Mouse (Mus musculus) gonadal fat pad, adult 2 months (tissue): ENCODE results near the gene Wdr83os. TPM values are rescaled to one million over a fixed set of nuclear protein-coding genes. Genes with fewer than 3 reads are reported as not detected.
"Not testable (repeated sequence)": the region's sequence is repeated elsewhere in the genome, so short reads cannot be mapped to it uniquely, and the experiment has no call there.

ENCODE experiments used
- DNase-seq: peaks from one replicate; pipeline ENCODE4 v3.0.0-alpha.2; 2012; ENCODE audit warnings: low read depth
- polyA plus RNA-seq: library from polyadenylated mRNA; depleted of rRNA; stranded (reverse); fragments of >200 nt; gene quantifications from 2 replicates; pipeline ENCODE4 v1.2.3, GENCODE M21; 2012

The Wdr83os gene
- polyA plus RNA-seq, 1 experiment: 198 TPM

DNA sequence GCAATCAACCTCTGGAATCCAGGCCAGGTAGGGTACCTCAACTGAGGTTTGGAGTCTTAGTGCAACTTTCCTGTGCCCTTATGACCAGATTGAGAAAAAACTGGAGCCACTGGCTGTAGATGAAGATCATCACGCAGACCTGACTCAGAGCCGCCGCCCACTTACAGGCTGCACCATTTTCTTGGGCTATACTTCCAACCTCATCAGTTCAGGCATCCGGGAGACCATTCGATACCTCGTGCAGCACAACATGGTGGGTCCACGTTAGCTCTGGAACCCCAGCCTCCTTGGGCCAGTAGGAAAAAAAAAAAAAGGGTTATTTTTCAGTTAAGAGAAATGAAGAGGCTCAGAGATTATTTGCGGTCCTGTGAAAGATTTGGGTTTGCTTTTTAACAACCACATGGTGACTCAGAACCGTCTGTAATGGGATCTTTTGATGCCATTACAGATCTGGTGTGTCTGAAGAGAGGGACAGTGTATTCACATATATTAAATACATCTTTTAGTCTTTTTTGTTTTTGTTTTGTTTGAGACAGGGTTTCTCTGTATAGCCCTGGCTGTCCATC is 8.1 kb upstream of the Wdr83os start:
- DNase-seq: no peak

DNA sequence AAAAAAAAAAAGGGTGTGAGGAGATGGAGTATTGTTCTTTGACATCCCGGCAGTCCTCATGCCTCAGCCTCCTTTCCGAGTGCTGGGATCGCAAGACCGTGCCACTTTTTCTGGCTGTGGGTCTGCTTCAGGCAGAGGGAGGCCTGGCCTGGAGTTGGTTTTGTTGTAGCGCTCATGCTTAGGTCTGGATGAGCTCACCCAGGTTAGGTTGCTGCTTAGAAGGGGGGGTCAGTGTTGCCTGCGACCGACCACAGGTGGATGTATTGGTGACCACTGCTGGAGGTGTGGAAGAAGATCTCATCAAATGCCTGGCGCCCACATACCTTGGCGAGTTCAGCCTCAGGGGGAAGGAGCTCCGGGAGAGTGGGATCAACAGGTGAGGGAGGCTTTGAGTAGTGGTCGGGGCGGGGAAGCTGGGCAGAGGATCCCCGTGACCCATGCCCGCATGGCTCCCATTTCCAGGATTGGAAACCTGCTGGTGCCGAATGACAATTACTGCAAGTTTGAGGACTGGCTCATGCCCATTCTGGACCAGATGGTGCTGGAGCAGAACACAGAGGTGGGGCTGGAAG is 7.4 kb upstream of the Wdr83os start:
- DNase-seq: no peak

DNA sequence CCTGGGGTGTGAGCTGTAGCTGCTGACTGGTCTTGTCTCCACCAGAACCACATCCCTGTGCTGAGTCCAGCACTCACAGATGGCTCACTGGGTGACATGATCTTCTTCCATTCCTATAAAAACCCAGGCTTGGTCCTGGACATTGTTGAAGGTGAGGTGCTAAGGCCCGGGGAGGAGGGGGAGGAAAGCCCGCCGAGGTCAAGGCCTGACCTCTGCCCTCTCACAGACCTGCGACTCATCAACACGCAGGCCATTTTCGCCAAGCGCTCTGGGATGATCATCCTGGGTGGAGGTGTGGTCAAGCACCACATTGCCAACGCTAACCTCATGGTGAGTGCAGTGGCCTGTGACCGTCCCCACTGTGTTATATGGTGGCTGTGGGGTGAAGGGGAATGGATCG is 6.4 kb upstream of the Wdr83os start:
- DNase-seq: no peak

DNA sequence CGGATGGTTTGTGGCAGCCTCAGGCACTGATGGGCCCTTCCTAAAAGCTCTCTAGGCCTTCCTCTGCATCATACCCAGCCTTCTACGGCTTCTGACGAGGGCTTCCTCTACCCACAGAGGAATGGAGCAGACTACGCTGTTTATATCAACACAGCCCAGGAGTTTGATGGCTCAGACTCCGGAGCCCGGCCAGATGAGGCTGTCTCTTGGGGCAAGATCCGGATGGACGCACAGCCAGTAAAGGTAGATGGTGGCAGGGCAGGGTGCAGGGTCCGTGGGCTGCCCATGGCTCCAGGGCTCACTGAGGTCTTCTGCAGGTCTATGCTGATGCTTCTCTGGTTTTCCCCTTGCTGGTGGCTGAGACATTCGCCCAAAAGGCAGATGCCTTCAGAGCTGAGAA is 5.9 kb upstream of the Wdr83os start:
- no peak for DNase-seq

DNA sequence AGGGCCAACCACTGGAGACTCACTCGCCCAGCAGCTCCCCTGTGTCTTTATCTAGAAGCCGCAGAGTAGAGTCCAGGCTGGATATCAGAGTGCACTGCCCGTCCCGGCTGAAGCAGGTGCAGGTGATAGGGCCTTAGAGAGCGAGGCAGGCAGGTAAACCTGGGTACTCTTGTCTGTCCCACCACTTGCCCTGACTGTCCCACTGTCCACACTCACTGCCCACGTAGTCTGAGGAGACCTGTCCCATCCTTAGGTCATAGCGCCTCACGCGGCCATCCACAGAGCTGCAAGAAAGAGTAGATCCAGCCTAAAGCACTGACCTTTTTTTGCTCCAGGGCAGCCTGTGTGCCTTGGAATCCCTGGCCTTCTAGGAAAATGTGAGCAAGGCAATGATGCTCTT is 4.5 kb upstream of the Wdr83os start:
- no peak for DNase-seq

DNA sequence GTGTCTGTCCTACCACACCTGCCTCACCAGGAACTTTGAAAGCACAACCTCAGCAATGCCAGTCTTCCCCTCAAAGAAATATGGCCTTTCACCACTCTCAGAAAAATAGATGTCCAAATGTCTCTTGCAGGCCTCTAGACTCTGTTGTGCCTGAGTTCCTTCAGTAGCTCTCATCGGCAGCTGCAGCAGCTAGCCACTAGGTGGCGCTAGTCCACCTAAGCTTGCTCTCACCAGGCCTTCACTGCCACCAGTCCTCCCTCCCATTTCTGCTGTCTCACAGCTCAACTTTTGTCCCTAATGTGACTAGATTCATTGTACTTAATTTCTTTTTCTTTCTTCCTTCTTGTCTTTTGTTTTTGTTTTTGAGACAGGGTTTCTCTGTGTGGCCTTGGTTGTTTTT is 3.5 kb upstream of the Wdr83os start:
- no peak for DNase-seq

DNA sequence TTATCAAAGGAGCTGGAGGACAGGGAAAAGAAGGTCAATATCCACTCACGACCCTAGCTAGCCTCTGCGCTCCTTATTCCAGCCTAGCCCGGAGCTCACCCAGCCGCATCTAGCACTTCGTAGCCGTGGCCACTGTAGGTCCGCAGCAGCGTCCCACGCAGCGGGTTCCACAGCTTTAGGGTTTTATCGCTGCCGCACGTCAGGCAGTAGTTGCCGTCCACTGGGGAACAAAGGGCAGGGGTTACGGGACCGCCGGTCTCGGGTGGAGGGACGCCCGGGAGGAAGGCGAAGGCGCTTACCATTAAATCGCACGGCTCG is 367 bp upstream of the Wdr83os start:
- DNase-seq: no peak

DNA sequence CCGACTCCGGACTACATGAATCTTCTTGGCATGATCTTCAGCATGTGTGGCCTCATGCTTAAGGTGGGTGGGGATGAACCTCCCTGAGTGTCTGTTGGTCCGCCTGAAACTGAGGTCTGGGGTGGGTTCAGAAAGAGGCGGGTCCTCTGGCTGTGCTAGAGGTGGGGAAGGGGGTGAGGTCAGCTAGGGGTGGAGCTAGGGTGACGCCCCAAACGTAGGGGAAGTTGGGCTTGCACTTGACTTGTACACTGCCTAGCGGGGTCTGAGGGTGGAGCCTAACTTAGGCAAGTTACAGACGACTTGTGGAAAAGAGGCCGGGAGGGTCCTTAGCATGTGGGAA is 646 bp downstream of the Wdr83os start, which contains the start of gene Wdr83:
Wdr83 (minus strand) TSS at position 91 of the 340 bp plus-strand sequence.
- DNase-seq: no peak

DNA sequence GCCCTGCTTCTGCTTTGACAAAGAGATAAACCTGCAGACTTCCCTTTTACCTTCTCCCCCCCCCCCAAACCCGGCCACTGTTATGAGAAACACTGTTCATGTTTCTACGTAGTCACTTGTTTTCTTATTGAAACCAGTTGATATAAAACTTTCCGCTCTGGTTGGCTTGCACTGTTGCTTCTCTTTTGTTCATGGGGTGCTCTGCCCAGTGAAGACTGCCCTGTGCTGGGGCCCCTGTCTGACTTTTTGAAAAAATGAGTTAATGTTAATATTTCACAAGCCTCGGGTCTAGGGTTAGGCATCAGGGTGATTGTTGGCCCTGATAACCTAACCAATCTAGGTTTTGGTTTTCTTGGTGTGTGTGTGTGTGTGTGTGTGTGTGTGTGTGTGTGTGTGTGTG is 1.6 kb downstream of the Wdr83os start:
- not testable (repeated sequence) for DNase-seq

DNA sequence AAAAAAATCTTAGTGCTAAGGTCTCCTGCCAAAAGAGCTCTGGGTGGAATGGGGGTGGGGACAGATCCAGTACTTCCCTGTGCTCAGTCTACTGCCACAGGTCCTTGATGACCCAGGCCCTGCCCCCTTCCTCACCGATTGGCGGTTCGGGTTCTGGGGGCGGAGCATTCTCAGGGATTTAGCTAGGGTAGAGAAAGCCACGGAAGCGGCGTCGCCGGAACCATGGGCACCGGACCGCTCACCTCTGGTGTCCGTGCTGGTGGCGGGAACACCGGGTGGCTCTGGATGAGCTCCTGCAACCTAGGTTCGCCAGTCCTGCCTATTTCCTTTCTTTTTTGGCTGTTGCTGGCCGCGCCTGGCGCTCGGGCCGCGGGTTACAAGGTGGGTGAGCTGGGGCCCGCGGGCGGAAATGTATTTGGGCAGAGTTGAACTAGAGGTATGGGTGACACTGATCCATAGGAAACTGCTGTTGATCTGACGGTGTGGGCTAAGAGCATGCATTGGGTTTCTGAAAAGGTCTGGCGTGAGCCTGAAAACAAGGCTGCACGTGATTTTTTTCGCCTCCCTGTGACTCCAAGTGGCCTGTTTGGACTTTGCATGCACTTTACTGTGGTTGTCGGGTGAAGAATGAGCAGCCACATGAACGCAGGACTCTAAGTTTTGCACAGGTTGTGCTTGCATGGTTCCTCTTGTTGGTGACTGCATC is 2.7 kb downstream of the Wdr83os start, which contains the start of gene Man2b1:
Man2b1 (plus strand) TSS at position 163 of the 706 bp plus-strand sequence.
- no peak for DNase-seq

DNA sequence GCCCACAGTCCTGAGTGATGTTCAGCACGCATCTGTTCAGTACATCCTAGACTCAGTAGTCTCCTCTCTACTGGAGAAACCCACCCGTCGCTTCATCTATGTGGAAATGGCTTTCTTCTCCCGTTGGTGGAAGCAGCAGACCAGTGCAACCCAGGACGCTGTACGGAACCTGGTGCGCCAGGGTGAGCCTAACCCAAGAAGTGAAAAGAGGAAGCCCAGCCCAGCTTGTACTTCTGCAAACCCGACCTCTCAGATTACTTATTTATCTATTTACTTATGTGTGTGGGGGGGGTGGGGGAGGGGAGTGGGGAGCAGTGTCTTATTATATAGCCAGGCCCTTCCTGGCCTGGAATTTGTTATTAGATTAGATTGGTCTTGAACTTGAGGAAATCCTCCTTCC is 4.1 kb downstream of the Wdr83os start:
- no peak for DNase-seq

DNA sequence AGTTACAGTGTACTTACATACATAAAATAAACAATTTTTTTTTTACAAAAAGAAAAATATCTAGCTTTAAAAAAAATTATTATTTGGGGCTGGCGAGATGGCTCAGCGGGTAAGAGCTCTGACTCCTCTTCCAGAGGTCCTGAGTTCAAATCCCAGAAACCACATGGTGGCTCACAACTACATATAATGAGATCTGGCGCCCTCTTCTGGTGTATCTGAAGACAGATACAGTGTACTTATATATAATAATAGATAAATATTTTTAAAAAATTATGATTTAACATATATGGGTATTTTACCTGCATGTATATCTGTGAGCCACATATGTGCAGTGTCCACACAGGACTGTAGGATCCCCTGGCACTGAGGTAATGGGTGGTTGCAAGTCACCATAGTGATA is 5.7 kb downstream of the Wdr83os start:
- DNase-seq: no peak

DNA sequence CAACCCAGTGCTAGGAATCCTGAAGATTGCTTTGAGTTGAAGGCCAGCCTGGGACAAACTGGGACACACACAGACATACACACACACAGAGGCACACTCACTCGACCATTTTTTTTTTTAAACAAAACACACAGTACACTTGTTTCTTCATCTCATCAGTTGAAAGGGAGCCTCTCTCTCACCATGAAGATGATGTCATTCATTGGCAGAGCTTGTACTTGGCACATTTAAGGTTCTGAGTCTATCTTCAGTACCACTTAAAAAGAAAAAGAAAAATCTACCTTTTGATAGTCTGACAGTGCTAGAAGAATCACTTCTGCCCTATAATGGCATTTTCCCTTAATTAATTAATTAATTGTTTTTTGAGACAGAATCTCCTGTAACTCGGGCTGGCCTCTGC is 8.2 kb downstream of the Wdr83os start:
- DNase-seq: no peak

DNA sequence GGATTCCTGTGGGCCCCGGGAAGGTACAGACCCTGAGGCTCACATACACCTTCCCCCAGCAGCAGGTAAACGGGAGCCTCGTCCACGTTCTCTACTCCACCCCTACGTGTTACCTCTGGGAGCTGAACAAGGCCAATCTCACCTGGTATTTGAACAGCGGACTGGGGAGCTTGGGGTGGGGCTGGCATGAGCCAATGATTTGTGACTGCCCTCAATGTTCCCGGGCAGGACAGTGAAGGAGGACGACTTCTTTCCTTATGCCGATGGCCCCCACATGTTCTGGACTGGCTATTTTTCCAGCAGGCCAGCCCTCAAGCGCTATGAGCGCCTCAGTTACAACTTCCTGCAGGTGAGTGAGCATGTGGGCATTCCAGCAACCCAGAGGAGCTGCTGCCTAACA is 10.3 kb downstream of the Wdr83os start:
- DNase-seq: no peak

DNA sequence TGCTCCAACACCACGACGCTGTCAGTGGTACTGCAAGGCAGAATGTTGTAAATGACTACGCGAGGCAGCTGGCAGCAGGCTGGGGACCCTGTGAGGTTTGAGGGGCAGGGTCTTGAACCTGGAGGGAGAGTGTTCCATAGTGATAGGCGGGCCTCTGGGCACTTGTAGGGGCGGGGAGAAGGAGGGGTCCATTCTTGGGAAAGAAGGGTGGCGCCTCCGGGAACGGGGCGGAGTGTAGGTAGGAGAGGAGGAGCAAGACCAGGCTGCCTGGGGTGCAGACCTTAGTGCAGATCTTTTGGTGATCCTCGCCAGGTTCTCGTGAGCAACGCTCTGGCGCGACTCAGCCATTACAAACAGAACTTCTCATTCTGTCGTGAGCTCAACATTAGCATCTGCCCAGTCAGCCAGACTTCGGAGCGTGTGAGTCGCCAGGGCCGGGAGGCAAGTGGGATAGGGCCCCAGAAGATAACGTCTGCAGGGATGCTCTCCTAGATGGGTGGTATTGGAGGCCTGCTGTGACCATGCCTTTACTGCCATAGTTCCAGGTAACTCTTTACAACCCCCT is 11.1 kb downstream of the Wdr83os start:
- no peak for DNase-seq

DNA sequence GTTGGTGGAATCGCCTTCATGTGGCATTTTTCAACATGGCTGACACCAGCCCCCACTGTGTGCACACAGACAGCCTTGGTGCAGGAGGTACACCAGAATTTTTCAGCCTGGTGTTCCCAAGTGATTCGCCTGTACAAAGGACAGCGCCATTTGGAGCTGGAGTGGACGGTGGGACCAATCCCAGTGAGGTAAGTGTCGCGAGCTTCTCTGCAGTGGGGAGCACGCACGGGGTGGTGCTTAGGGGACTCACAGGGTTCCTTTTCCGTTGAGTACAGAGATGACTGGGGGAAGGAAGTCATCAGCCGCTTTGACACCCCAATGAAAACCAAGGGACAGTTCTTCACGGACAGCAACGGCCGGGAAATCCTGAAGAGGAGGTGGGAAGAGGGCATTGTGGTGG is 14.5 kb downstream of the Wdr83os start:
- no peak for DNase-seq

DNA sequence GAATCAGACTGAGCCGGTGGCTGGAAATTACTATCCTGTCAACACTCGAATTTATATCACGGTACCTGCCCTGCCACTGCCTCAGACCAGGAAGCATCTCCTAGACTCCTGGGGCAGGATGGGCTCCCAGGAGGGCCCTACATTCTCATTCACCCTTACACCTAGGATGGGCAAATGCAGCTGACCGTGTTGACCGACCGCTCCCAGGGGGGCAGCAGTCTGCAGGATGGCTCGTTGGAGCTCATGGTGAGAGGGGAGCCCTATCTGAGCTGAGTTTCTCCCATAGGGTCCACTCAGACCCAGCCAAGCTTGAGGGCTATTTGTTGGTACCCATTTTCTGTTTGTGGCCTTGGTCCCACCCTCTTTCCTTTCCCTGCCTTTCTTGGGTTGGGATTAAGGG is 15.0 kb downstream of the Wdr83os start:
- no peak for DNase-seq

DNA sequence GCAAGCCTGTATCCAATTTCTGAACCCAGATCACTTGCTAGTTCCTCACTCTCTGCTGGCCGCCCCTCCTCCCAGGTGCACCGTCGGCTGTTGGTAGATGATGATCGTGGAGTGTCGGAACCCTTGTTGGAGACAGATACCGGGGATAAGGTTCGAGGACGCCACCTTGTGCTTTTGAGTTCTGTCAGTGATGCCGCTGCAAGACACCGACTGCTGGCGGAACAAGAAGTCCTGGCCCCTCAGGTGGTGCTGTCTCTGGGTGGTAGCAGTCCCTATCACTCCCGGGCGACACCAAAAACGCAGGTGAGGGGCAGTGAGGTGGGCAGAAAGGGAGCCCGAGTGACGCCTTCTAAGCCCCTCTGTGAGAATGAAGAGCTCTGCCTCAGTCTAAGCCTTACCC is 15.7 kb downstream of the Wdr83os start:
- no peak for DNase-seq

DNA sequence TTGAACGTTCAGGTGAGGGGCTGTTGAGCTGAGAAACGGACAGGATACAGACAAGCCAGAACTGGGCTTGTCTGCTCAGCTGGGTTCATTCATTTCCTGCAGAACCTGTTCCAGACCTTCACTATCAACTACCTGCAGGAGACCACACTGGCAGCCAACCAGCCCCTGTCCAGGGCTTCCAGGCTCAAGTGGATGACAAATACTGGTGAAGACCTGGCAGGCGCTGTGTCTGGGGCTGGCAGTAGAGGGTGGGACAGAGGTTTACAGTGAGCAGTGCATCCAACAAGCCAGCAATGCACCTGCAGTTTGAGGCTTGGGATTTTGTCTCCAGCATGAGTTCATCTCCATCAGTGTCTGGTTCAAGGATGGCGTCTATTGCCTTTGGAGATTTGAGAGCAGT is 16.3 kb downstream of the Wdr83os start:
- no peak for DNase-seq

DNA sequence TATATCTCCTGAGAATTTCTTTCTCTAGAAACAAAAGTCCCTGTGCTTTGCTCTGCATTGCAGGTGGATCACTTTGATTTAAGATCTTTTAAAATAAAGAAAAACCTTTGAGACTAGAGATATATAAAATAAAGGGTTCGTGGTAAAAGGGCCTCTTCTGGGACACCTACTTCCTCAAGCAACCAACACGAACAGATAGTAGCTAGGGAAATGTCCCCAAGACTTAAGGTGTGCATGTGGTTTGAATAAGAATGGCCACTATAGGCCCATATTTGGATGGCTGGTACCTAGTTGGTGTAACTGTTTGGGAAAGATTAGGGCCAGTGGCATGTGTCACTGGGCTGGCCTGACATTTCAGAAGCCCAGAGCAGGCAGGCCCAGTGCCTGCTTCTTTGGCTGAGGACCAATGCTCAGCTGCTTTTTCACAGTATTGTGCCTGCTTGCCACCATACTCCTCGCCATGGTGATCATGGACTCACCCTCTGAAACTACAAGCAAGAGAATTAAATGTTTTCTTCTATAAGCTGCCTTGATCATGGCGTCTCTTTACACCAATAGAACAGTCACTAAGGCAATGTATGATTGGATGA is 19.6 kb downstream of the Wdr83os start:
- no peak for DNase-seq

DNA sequence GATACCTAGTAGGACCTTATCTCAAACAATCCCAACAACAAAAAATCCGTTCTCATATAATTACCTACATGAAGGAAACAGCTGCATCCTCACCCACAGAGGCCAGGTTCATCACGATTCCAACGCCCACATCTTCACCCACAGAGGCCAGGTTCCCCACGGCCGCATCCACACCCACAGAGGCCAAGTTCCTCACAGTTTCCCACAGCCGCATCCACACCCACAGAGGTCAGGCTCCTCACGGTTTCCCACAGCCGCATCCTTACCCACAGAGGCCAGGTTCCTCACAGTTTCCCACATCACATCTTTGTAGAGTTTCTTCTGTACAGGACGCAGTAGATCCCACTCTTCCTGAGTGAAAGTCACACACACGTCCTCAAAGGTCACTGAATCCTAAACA is 32.7 kb downstream of the Wdr83os start:
- DNase-seq: no peak

DNA sequence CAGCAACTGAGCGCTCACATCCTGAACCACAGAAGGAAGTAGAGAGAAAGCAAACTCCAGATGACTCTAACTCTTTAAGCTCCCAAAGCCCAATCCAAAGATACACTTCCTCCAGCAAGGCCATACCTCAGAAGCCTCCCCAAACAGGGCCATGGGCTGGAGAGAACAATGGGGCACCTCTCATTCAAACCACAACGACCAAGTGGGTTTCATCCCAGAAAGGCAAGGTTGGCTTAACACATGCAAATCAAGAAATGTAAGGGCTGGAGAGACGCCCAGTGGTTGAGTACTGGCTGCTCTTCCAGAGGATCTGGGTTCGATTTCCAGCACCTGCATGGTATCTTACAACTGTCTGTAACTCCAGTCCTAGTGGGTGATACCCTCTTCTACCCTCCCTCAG is 35.0 kb downstream of the Wdr83os start:
- no peak for DNase-seq

DNA sequence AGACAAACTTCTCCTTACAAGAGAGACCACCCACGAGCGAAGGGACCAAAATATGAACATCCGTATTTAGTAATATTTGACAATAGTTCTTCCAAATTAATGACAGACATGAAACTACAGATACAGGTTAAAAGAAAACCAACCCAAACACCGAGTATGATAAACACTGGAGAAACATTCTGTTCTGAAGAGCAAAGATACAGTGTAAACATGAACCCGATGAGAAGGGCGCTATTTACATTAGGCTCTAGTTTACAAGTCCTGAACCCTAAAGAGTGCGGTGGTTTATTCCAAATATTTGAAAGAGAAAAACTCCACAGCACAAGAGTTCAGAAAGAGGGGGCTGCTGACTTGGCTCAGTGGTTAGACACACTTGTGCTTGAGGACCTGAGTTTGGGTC is 36.4 kb downstream of the Wdr83os start:
- no peak for DNase-seq
